Mouse (Mus musculus): ENCODE measurements around the gene Calcoco1. TPM values are rescaled to one million over a fixed set of nuclear protein-coding genes. Genes with fewer than 3 reads are reported as not detected.
"Not testable (repeated sequence)": the region's sequence is repeated elsewhere in the genome, so short reads cannot be mapped to it uniquely, and the experiment has no call there.

Calcoco1 gene
- polyA plus RNA-seq, 2 experiments, result 54.7 to 56.6 TPM

DNA sequence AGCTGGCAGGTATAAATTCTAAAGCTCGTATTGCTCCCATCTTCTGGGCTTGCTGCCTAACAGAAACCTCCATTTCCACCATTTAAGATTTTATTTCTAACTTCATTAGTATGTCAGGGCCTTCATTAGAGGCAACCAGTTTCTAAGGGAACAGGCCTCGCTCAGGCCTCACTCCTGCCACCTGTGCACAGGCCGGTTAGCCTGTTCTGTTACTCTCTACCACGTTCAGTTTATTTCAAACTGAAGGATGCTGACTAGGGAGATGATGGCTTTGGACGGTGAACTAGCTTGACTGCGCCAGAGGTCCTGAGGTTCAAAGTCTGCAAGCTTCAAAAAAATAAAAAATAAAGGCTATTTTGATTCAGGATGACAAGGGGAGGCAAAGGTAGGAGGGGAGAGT is 51.7 kb downstream of the Calcoco1 start:
- Histone ChIP-seq H3K4me1 (ENCODE audit: control insufficient read depth, insufficient read depth, low read length) (peaks cover 28% of the 10 kb centered on the region), H3K4me3 (replicated peaks; ENCODE audit: low read length) (peak overlapping the region; percentile 78), H3K27ac (replicated peaks; ENCODE audit: low read depth, low read length) (peak overlapping the region; percentile 90), H3K27me3 (ENCODE audit: control insufficient read depth, insufficient read depth, low read length) (no peaks in the 10 kb centered on the region), H3K9me3 (ENCODE audit: control insufficient read depth, low read length) (no peaks in the 10 kb centered on the region), H3K36me3 (ENCODE audit: control insufficient read depth, insufficient read depth, low read length) (peaks cover 34% of the 10 kb centered on the region), H3K4me2 (replicated peaks; ENCODE audit: low read depth, low read length, severe bottlenecking) (peak overlapping the region; percentile 89), H3K9ac (ENCODE audit: low read depth, low read length, severe bottlenecking) (peak overlapping the region; percentile 97)
- TF ChIP-seq POLR2A (IDR thresholded peaks at IDR 0.05; ENCODE audit: borderline replicate concordance, extremely low read depth, insufficient read depth, insufficient read length), result no peak
- no peak for DNase-seq (ENCODE audit: low spot score)
- no peak for ATAC-seq (ENCODE audit: low FRiP score, low read depth)
- WGBS, result 7% methylated on average over 6 of the region's 6 CpGs

DNA sequence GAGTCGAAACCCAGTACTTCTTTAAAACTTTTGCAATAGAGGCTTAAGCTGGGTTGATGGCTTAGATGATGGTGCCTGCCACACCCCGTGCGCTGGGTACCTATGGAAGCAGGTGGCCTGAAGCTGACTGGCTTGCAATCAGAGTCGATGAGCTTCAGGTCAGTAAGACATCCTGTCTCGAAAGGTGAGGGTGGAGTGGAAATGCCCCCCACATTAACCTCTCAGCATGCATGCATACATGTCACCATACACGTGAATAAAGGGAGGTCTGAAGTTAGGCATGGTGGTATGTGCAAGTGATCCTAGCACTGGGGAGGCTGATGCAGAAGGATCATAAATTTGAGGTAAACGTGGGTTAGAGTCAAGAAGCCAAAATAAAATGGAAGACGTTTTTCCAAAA is 52.4 kb downstream of the Calcoco1 start:
- no peak for ATAC-seq (ENCODE audit: low FRiP score, low read depth)
- Histone ChIP-seq H3K27me3 (ENCODE audit: control insufficient read depth, insufficient read depth, low read length) (no peaks in the 10 kb centered on the region), H3K9ac (ENCODE audit: low read depth, low read length, severe bottlenecking) (no peak overlapping the region), H3K36me3 (ENCODE audit: control insufficient read depth, insufficient read depth, low read length) (peaks cover 41% of the 10 kb centered on the region), H3K4me2 (replicated peaks; ENCODE audit: low read depth, low read length, severe bottlenecking) (peak overlapping the region; percentile 89), H3K4me1 (ENCODE audit: control insufficient read depth, insufficient read depth, low read length) (peaks cover 28% of the 10 kb centered on the region), H3K9me3 (ENCODE audit: control insufficient read depth, low read length) (no peaks in the 10 kb centered on the region), H3K4me3 (replicated peaks; ENCODE audit: low read length) (peak overlapping the region; percentile 78), H3K27ac (replicated peaks; ENCODE audit: low read depth, low read length) (no peak overlapping the region)
- no peak for TF ChIP-seq POLR2A (IDR thresholded peaks at IDR 0.05; ENCODE audit: borderline replicate concordance, extremely low read depth, insufficient read depth, insufficient read length)
- WGBS, result 76% methylated on average over 8 of the region's 8 CpGs
- DNase-seq (ENCODE audit: low spot score), result no peak

DNA sequence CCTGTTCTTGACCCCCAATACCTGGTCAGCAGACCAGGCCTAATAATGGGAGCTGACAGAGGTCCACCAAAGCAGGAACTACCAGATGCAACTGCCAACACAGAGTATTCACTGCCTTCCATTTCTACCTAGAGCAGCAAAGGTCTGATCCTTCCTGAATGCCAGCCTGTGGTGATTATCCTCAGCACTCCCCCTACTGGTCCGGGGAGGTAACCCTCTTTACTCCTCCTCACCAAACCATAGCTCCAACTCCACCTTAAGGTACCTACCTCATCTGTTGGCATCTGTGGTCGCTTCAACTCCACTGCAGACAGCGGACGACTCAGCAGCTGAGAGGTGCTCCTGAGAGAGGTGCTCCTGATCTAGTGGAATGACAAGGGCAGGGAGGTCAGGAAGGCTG is 56.5 kb downstream of the Calcoco1 start:
- peaks cover 76% of the 10 kb centered on the region for H3K36me3 ChIP-seq (ENCODE audit: control insufficient read depth, insufficient read depth, low read length)
- WGBS, result 58% methylated on average over 4 of the region's 4 CpGs
- ATAC-seq (ENCODE audit: low FRiP score, low read depth), result no peak
- peaks cover 8% of the 10 kb centered on the region for H3K4me1 ChIP-seq (ENCODE audit: control insufficient read depth, insufficient read depth, low read length)
- no peak overlapping the region for H3K9ac ChIP-seq (ENCODE audit: low read depth, low read length, severe bottlenecking)
- no peak overlapping the region for H3K4me3 ChIP-seq (replicated peaks; ENCODE audit: low read length)
- no peaks in the 10 kb centered on the region for H3K9me3 ChIP-seq (ENCODE audit: control insufficient read depth, low read length)
- TF ChIP-seq POLR2A (IDR thresholded peaks at IDR 0.05; ENCODE audit: borderline replicate concordance, extremely low read depth, insufficient read depth, insufficient read length), result no peak
- no peaks in the 10 kb centered on the region for H3K27me3 ChIP-seq (ENCODE audit: control insufficient read depth, insufficient read depth, low read length)
- H3K27ac ChIP-seq (replicated peaks; ENCODE audit: low read depth, low read length), result no peak overlapping the region
- DNase-seq (ENCODE audit: low spot score), result peak; percentile 63
- H3K4me2 ChIP-seq (replicated peaks; ENCODE audit: low read depth, low read length, severe bottlenecking), result no peak overlapping the region

DNA sequence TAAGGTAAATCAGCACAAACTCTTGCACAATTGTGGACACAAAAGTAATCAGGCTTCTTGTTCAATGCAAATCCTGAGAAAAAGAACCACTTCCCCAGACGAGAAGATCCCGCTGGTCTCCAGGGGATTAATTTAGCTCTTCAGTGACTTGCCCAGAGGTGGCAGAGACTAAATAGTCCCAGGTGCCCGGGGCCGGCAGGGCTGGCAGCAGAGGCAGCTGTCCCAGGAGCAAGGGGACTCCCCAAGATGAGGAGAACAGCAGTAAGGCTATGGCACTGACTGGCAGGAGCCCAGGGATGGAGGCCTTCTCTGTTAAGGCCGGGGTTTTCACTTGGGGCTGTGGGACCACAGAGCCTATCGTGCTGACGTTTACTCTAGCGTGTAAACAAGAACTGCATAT is 58.2 kb downstream of the Calcoco1 start:
- H3K4me3 ChIP-seq (replicated peaks; ENCODE audit: low read length), result no peak overlapping the region
- H3K36me3 ChIP-seq (ENCODE audit: control insufficient read depth, insufficient read depth, low read length), result peaks cover 82% of the 10 kb centered on the region
- WGBS, result 88% methylated on average over 8 of the region's 8 CpGs
- no peak overlapping the region for H3K4me2 ChIP-seq (replicated peaks; ENCODE audit: low read depth, low read length, severe bottlenecking)
- ATAC-seq (ENCODE audit: low FRiP score, low read depth), result no peak
- H3K4me1 ChIP-seq (ENCODE audit: control insufficient read depth, insufficient read depth, low read length), result peaks cover 5% of the 10 kb centered on the region; the same call in 1 of the 2 replicates
- no peak overlapping the region for H3K27ac ChIP-seq (replicated peaks; ENCODE audit: low read depth, low read length)
- H3K27me3 ChIP-seq (ENCODE audit: control insufficient read depth, insufficient read depth, low read length), result no peaks in the 10 kb centered on the region
- H3K9ac ChIP-seq (ENCODE audit: low read depth, low read length, severe bottlenecking), result no peak overlapping the region
- H3K9me3 ChIP-seq (ENCODE audit: control insufficient read depth, low read length), result no peaks in the 10 kb centered on the region
- DNase-seq (ENCODE audit: low spot score), result no peak
- TF ChIP-seq POLR2A (IDR thresholded peaks at IDR 0.05; ENCODE audit: borderline replicate concordance, extremely low read depth, insufficient read depth, insufficient read length), result no peak

DNA sequence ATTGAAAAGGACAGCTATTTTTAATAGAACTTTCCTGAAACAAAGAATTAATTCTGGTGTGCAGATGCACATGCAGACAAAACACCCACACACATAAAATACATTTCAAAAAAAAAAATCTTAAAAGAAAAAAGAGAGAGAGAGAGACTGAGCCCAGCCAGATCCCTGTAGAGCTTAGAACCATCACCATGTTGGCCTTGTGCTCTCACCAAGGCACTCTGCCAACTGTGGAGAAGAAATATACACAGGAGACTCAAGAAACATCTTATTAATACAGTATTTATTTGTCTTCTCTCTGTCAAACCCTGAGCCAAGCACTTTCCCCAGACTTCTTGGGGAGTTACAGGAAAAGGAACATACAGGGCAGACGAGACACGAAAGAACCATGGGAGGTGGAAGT is 59.4 kb downstream of the Calcoco1 start:
- ATAC-seq (ENCODE audit: low FRiP score, low read depth); H3K9ac ChIP-seq (ENCODE audit: low read depth, low read length, severe bottlenecking); H3K27ac ChIP-seq (replicated peaks; ENCODE audit: low read depth, low read length); H3K4me3 ChIP-seq (replicated peaks; ENCODE audit: low read length); H3K9me3 ChIP-seq (ENCODE audit: control insufficient read depth, low read length); DNase-seq (ENCODE audit: low spot score); H3K27me3 ChIP-seq (ENCODE audit: control insufficient read depth, insufficient read depth, low read length); H3K4me2 ChIP-seq (replicated peaks; ENCODE audit: low read depth, low read length, severe bottlenecking): not testable (repeated sequence)
- peaks cover 13% of the 10 kb centered on the region for H3K4me1 ChIP-seq (ENCODE audit: control insufficient read depth, insufficient read depth, low read length)
- peaks cover 71% of the 10 kb centered on the region for H3K36me3 ChIP-seq (ENCODE audit: control insufficient read depth, insufficient read depth, low read length)
- no CpG with 5 or more reads among the region's 2 CpGs for WGBS

DNA sequence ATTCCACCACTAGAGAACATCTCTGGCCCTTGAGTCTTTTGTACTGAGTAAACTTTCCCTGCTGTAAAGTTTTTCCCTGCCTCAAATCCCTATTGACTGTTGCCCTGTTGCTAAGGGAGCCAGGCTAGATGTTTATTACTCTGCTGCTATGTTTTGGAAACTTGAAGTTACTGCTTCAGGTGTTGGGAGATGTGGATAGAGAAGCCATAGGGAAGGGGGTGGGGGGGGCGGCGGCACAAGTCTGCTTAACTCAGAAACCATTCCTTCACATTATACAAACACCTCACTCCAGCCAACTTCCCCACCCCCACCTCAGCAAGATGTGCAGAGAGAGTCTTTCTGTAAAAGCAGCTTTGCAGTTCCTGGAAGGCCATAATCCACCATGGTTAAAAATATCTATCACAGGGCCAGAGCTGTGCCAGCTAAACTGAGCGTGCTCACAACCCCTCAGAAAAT is 64.0 kb downstream of the Calcoco1 start:
- Histone ChIP-seq H3K27ac (replicated peaks; ENCODE audit: low read depth, low read length) (peak overlapping the region; percentile 91), H3K9me3 (ENCODE audit: control insufficient read depth, low read length) (no peaks in the 10 kb centered on the region), H3K27me3 (ENCODE audit: control insufficient read depth, insufficient read depth, low read length) (no peaks in the 10 kb centered on the region), H3K4me2 (replicated peaks; ENCODE audit: low read depth, low read length, severe bottlenecking) (peak overlapping the region; percentile 15), H3K9ac (ENCODE audit: low read depth, low read length, severe bottlenecking) (no peak overlapping the region), H3K4me3 (replicated peaks; ENCODE audit: low read length) (no peak overlapping the region), H3K4me1 (ENCODE audit: control insufficient read depth, insufficient read depth, low read length) (peaks cover 28% of the 10 kb centered on the region), H3K36me3 (ENCODE audit: control insufficient read depth, insufficient read depth, low read length) (peaks cover 25% of the 10 kb centered on the region)
- TF ChIP-seq POLR2A (IDR thresholded peaks at IDR 0.05; ENCODE audit: borderline replicate concordance, extremely low read depth, insufficient read depth, insufficient read length), result no peak
- peak; percentile 41 for DNase-seq (ENCODE audit: low spot score)
- ATAC-seq (ENCODE audit: low FRiP score, low read depth), result peak; percentile 79
- WGBS, result 64% methylated on average over 3 of the region's 3 CpGs

MicroRNAs encoded within 50 kb of the gene (microRNA counts, 519-probe panel; counts per million panel counts)
- microRNA mmu-miR-688, result 591 counts per million, percentile 1 among the panel's probes with 10 or more counts

Small RNA genes within 50 kb of the gene (microRNA-seq; reads per million reads assigned to microRNA genes)
- gene Mir688, result not detected

Other genes starting within 250 kb of the Calcoco1 start
- gene Gm10337, start 218.5 kb downstream of the Calcoco1 start, polyA plus RNA-seq (2012; rRNA removed), result not detected in 2 replicates
- not detected in 2 replicates for gene Gm10337, start 218.5 kb downstream of the Calcoco1 start, polyA plus RNA-seq (2014; fragmentation: Nextera tagmentation; extraction: Ambion mirVana)
- 36.3 and 38.3 TPM in 2 replicates for gene Map3k12, start 205.1 kb downstream of the Calcoco1 start, polyA plus RNA-seq (2012; rRNA removed)
- 15.8 and 18.7 TPM in 2 replicates for gene Map3k12, start 205.1 kb downstream of the Calcoco1 start, polyA plus RNA-seq (2014; fragmentation: Nextera tagmentation; extraction: Ambion mirVana)
- gene Tarbp2, start 204.0 kb downstream of the Calcoco1 start, polyA plus RNA-seq (2012; rRNA removed), result 132 and 150 TPM in 2 replicates
- 78.1 and 86.6 TPM in 2 replicates for gene Tarbp2, start 204.0 kb downstream of the Calcoco1 start, polyA plus RNA-seq (2014; fragmentation: Nextera tagmentation; extraction: Ambion mirVana)
- gene Npff, start 197.2 kb downstream of the Calcoco1 start, polyA plus RNA-seq (2012; rRNA removed), result 13.7 and 14.4 TPM in 2 replicates
- gene Npff, start 197.2 kb downstream of the Calcoco1 start, polyA plus RNA-seq (2014; fragmentation: Nextera tagmentation; extraction: Ambion mirVana), result 2.5 and 2.8 TPM in 2 replicates
- not detected in 2 replicates for gene Gm28047, start 97.1 kb downstream of the Calcoco1 start, polyA plus RNA-seq (2012; rRNA removed)
- gene Gm28047, start 97.1 kb downstream of the Calcoco1 start, polyA plus RNA-seq (2014; fragmentation: Nextera tagmentation; extraction: Ambion mirVana), result not detected in 2 replicates
- gene Atf7, start 96.7 kb downstream of the Calcoco1 start, polyA plus RNA-seq (2012; rRNA removed), result 110 and 155 TPM in 2 replicates
- 50.7 and 51.0 TPM in 2 replicates for gene Atf7, start 96.7 kb downstream of the Calcoco1 start, polyA plus RNA-seq (2014; fragmentation: Nextera tagmentation; extraction: Ambion mirVana)
- gene Atp5g2, start 49.8 kb downstream of the Calcoco1 start, polyA plus RNA-seq (2012; rRNA removed), result 635 and 699 TPM in 2 replicates
- 73.6 and 78.4 TPM in 2 replicates for gene Atp5g2, start 49.8 kb downstream of the Calcoco1 start, polyA plus RNA-seq (2014; fragmentation: Nextera tagmentation; extraction: Ambion mirVana)
- 2.5 and 2.9 TPM in 2 replicates for gene Hoxc13, start 198.9 kb upstream of the Calcoco1 start, polyA plus RNA-seq (2012; rRNA removed)
- gene Hoxc13, start 198.9 kb upstream of the Calcoco1 start, polyA plus RNA-seq (2014; fragmentation: Nextera tagmentation; extraction: Ambion mirVana), result 6.1 and 7.7 TPM in 2 replicates
- 3.6 and 4.5 TPM in 2 replicates for gene Hoxc12, start 214.6 kb upstream of the Calcoco1 start, polyA plus RNA-seq (2012; rRNA removed)
- 4.0 and 4.2 TPM in 2 replicates for gene Hoxc12, start 214.6 kb upstream of the Calcoco1 start, polyA plus RNA-seq (2014; fragmentation: Nextera tagmentation; extraction: Ambion mirVana)
- 7.4 and 7.6 TPM in 2 replicates for gene Hoxc11, start 232.2 kb upstream of the Calcoco1 start, polyA plus RNA-seq (2012; rRNA removed)
- 1.4 TPM in 2 replicates for gene Hoxc11, start 232.2 kb upstream of the Calcoco1 start, polyA plus RNA-seq (2014; fragmentation: Nextera tagmentation; extraction: Ambion mirVana)
- gene Hoxc10, start 244.6 kb upstream of the Calcoco1 start, polyA plus RNA-seq (2012; rRNA removed), result 9.7 and 14.3 TPM in 2 replicates
- gene Hoxc10, start 244.6 kb upstream of the Calcoco1 start, polyA plus RNA-seq (2014; fragmentation: Nextera tagmentation; extraction: Ambion mirVana), result 5.8 and 6.0 TPM in 2 replicates
- 7.6 and 9.0 TPM in 2 replicates for gene Hoxc5, start 245.3 kb upstream of the Calcoco1 start, polyA plus RNA-seq (2012; rRNA removed)
- gene Hoxc5, start 245.3 kb upstream of the Calcoco1 start, polyA plus RNA-seq (2014; fragmentation: Nextera tagmentation; extraction: Ambion mirVana), result 2.6 and 3.5 TPM in 2 replicates